Mouse (Mus musculus) erythroblast, adult 5-6 weeks (primary cell): ENCODE results near the gene Lrrc73. TPM values are rescaled to one million over a fixed set of nuclear protein-coding genes. Genes with fewer than 3 reads are reported as not detected.

Experiments used
- ATAC-seq: replicated peaks from 2 replicates; pipeline ENCODE4 v1.8.0; 2016; ENCODE audit warnings: moderate number of reproducible peaks, mild to moderate bottlenecking, moderate TSS enrichment, inconsistent platforms; ENCODE audit not compliant: poor library complexity, low FRiP score, severe bottlenecking
- total RNA-seq, 2 experiments: library from RNA; stranded (forward) in 1 of 2; stranded (reverse) in 1 of 2; fragments of 150-400 nt in 1 of 2; fragments of 200-764, 138-1000 nt in 1 of 2; gene quantifications; 2 replicates each; pipeline versions ENCODE4 v1.2.3 to v1.2.4; 2015 to 2017; ENCODE audit warnings: low replicate concordance in 2 of 2

The Lrrc73 gene
- 0.42 TPM in 1 of 2 replicates, not detected in the other for total RNA-seq (2015; ENCODE audit: low replicate concordance)
- total RNA-seq (2017; ENCODE audit: low replicate concordance): 0.42 and 1.4 TPM in 2 replicates

DNA sequence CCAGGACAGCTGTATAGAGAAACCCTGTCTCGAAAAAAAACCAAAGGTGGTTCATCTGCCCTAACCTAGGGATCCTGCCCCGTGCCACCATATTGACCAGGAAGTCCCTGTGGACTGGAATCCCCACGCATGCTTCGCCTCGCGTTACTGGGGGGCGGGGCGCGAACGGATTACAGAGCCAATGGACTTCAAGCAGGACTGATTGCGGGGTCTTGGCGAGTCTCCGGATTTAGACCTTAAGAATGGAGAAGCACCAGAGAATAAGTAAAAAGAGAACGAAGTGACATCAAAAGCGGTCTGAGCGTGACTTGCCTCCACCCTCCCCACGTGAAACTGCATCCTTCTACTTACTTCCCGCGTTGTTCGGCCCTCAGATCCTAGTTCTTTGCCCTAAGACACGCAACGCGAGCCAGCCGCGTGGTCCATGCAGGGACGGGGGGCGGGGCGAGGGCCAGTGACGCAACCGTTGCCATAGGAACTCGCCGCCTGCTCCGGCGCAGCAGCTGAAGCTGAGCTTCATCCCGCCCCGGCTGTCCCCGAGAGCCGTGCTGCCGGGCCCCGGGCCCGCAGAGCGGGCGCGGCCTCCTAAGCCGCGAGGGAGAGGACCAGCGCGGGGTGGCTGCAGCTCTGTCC lies at the start of gene Lrrc73:
Gene Lrrc73, plus strand, starts transcription at position 80 of the 633 bp plus-strand sequence.
- peak; percentile 85 for ATAC-seq

DNA sequence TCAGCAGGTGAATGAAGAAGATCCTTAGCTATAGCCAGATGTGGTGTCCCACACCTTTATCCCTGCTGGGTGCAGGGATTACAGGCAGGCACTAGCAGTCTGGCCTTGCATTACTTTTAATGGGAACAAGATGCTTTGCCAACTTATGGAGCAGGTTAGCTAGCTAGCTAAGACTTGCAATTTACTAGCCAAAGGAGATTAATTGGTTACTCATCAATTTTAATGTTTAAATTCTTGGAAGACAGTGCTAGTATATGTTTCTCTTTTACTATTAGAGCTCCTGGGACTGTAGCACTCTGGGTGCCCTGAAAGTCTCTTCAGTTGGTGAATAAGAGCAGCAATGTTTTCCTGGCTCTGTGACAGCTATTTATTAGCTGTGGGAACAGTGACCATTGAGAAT lies 46.7 kb upstream of the Lrrc73 start:
- no peak for ATAC-seq

DNA sequence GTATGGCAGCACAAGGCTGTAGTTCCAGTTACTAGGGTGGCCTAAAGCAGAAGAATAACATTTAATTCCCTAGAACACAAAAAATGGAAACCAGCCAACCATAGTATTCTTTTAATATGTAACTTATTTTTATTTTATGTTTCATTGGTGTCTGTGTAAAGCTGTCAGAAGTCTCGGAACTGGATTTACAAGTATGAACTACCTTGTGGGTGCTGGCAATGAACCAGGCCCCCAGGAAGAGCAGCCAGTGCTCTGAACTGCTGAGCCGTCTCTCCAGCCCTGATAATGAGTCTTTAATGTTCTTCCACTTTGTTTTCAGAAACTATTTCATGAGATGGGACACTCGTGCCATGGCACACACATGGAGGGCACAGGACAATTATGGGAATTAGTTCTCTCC lies 42.8 kb upstream of the Lrrc73 start:
- no peak for ATAC-seq

DNA sequence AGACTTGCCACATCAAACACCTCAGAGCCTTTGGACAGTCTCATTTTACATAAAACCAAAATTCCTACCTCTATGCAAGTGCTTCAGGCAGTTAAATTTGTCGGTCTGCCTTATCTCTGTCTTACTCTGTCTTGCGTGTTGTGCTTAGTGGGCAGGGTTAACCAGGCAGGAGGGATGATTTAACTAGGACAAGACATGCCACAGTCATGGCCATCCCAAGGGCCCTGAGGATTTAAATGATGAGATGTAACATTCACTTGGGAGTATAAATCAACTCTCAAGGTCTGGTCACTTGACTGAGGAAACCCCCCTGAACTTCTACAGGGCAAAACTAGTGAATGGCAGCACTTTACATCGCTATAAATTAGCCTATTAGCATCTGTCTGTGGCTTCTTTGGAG lies 31.7 kb upstream of the Lrrc73 start:
- ATAC-seq: no peak

DNA sequence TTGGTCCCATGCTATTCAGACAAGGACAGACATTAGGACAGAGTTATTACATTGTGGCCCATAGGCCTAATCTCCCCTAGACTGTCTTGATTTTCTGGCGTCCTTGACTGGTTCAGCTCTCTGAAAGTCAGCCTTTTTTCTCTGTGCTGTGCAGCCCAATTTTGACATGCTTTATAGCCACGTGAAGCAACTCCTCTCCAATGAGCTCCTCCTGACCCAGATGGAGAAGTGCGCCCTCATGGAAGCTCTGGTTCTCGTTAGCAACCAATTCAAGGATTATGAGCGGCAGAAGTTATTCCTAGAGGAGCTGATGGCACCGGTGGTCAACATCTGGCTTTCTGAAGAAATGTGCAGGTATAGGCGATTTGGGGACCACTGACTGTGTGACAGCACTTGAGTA lies 25.8 kb upstream of the Lrrc73 start:
- ATAC-seq: no peak

DNA sequence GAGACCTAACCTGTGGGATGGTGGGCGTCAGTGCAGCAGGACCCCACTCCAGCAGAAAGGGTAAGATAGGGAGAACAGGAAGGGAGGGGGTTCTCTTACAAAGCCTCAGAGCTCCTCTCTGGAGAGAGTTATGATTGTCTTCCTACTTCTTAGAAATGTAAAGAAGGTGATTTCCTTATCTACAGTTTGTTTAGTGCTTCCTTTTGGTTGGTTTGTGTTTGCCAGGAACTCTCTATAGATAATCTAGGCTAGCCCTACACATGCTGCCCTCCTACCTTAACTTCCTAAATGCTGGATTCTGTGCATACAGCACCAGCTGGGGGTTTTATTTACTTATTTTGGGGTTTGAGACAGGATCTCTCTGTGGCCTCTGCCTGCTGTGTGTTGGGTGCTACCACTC lies 17.3 kb upstream of the Lrrc73 start:
- no peak for ATAC-seq

DNA sequence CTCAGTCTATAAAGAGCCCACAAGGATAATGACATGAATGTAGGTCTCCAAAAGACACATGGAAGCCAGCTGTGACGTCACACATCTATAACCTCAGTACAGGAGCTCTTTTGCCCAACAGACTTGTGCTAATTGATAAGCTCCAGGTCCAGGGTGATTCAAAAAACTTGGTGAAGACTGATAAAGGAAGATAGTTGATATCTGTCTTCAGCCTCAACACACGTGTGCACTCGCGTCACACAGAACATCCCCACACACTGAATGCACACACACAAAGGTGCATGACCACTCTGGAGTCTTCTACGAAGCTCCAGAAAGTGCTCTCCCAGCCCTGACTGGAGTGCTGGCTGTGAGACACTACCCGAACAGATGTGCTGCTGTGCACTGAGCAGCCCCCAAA lies 16.3 kb upstream of the Lrrc73 start:
- peak; percentile 21 for ATAC-seq

DNA sequence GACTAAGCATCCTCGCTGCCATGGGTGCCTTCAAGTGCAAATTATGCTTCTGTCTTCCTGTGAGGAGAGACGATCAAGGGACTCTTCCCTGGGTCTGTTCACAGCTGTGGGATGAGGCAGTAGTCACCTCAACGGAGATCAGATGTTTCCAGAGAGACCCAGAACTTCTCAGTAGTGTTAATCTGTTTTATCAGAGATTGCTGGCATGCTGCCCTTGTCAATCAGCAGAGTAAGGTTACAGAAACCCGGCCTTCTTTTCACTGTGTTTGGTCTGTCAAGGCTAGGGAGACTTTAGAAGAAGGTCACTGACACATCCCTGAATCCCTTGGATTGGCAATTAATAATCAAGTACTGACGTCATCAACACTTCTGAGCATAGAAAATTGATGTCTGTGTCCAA lies 15.9 kb upstream of the Lrrc73 start:
- ATAC-seq: no peak

DNA sequence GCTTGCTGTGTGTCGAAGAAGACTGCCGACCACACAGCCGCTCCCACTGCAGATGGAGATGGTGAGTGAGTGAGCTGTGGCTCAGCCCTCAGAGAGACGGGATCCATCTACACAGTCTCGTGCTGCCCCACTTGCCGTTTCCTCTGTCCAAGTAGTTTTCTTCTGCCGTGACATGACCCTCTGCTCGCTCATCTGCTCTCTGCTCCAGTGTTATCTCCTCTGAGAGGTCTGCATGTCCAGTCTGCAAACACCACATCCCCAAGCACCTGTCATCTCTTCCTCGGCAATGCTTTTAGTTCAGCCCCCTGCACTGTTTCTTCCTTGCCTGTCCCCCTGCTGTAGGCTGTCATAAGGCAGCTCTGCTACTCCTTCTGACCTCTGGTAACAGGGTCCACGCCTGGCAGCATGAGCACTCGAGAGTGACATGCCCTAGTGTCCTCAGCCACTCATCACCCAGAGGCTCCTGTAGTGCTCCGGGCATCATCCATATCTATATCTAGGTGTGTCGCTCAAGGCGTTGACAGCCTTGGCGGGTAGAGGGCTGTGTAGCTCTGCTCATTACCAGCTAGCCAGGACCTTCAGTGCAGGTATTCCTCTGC lies 13.7 kb upstream of the Lrrc73 start:
- no peak for ATAC-seq

DNA sequence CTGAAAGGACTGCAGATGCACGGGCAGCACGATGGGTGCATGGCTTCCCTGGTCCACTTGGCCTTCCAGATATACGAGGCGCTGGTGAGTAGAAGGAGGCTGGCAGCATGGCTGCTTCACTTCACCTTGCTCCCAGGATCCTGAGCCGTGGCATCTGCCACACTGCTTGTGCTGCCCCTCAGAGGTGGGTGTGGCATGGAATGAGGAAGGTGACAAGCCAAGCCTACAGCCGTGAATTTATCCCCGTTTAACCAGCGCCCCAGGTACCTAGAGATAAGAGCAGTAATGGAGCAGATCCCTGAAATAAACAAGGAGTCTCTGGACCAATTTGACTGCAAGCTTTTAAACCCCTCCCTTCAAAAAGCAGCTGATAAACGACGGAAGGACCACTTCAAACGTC lies 11.9 kb upstream of the Lrrc73 start:
- no peak for ATAC-seq

DNA sequence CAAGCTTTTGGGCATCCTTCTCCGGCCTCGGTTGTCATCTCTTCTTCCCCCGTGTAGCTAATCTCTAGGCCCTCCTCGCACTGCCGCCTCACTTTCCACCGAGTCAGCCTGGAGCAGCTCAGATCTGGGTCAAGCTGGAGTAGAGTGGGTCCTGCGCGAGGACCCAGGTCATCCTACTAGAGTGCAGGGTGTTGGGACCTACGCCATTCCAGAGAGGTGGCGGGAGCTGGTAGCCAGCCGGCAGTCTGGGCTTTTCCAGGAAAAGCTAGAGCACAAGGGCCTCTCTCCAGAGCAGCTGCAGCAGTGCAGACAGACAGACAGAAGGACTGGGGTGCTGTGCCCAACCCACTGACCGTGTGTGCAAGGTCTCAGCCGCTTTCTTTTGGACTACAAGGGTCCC lies 11.1 kb upstream of the Lrrc73 start:
- ATAC-seq: no peak

DNA sequence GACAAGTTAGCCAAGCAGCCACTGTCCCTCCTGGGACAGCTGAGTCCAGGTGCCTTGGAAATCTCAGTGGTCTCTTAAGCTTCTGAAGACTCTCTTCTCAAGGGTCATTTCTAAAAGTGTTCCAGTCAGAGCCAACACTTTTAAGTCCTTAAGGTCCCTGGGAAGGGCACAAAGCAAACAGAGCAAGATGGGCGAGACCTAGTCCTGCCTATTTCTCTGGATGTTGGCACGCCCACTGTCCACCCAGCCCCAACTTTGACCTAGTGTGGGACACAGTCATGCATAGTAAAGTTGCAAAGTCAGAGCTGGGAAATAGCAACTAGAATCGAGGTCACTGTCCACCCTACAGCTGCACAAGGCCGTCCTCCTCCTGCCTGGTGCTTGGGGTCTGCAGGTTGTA lies 10.3 kb upstream of the Lrrc73 start:
- ATAC-seq: no peak

DNA sequence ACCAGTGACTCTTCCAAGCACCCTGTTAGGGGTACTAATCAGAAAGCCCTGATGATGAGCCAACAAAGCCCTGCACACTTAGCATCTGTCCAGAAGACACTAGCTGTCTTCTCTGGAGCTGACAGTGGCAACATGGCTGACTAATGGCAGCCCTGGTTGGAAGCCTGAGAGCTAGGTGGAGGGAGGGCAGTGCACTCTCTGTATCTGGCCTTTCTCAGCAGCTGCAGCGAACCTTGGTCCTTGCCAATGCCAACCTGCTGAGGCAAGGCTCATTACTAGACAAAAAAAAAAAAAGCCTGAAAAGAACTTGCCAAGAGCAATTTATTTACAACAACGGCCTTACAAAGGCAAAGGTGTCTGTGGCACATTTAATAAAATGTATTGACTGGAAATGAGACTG lies 9.7 kb upstream of the Lrrc73 start:
- ATAC-seq: no peak

DNA sequence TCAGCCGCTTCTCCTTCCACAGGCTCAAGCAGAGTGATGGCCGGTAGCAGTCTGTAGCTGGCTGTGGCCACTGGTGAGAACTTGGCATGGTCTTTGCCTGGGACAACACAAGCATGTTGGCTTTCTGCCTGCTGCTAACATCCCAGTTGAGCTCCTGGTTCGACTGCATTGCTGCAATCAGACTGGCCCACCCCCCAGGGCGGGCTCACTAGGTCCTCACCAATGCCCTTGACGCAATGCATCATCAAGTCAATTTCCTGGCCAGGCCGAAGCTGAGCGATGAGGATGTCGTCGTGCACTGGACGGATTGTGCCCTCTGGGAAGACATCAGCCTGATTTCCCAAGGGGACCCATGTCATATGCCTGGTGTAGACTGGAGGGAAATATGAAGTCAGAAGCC lies 8.8 kb upstream of the Lrrc73 start:
- ATAC-seq: no peak

DNA sequence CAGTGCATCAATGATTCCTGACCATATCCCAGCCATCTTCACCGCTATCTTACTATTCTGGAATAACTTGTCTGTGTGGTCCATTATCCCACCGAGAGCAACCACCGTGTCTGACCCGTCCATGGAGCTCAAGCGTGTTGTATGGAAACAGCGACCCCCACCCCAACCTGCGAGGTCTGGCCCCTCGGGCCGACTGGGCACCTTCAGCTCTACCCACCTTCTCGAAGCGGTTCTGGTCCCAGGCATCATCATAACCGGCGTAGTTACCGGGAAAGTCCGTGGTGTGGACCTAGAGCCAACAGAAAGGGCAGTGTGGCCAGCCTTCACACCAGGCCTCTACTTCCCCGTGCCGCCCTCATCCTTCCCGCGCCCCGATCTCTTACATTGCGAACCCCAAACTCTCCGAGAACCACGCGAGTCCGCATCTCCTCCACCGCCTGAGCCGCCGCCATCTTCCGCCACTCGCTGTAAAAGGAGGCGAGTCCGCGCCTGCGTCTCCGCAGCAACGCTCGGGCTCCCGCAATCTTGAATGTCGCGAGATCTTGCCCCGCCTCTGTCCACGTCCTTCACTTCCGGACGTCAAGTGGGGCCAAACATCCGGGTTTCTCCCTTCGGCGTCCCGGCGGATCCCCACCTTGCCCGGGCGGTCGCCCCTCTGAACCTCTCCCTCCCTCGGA lies 5.7 kb upstream of the Lrrc73 start, which contains the start of the genes Polr1c and Yipf3:
Gene Polr1c, minus strand, starts transcription at position 543 of the 677 bp plus-strand sequence.
Gene Yipf3, plus strand, starts transcription at position 569 of the 677 bp plus-strand sequence.
- ATAC-seq: peak; percentile 92

DNA sequence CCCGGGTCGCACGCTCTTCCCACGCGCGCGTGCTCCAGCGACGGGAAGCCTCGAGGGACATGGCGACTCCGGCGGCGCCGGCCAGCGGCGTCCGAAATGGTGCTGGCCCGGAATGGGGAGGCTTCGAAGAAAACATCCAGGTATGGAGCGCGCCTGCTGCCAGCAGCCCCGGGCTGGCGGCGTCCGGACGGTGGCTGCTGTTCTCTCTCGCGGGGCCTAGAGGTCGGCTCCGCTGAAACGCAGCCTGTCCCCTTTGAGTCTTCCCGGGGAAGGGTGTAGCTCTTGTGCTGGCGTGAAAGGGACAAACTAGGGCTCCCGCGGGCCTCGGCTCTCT lies 5.2 kb upstream of the Lrrc73 start:
- peak; percentile 24 for ATAC-seq

DNA sequence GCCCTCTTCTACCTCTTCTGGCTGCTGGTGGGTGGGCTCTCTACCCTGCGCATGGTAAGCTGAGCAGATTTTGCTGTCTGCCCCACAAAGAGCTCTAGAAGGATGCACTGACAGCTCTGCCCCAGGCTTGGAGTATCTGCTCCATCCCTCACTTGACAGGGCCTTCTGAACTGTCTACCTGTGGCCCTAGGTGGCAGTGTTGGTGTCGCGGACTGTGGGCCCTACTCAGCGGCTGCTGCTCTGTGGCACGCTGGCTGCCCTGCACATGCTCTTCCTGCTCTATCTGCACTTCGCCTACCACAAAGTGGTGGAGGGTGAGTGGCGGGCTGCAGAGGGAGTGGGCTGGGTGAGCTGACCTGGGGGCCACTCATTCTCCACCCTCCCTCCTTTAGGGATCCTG lies 2.2 kb upstream of the Lrrc73 start:
- ATAC-seq: no peak

DNA sequence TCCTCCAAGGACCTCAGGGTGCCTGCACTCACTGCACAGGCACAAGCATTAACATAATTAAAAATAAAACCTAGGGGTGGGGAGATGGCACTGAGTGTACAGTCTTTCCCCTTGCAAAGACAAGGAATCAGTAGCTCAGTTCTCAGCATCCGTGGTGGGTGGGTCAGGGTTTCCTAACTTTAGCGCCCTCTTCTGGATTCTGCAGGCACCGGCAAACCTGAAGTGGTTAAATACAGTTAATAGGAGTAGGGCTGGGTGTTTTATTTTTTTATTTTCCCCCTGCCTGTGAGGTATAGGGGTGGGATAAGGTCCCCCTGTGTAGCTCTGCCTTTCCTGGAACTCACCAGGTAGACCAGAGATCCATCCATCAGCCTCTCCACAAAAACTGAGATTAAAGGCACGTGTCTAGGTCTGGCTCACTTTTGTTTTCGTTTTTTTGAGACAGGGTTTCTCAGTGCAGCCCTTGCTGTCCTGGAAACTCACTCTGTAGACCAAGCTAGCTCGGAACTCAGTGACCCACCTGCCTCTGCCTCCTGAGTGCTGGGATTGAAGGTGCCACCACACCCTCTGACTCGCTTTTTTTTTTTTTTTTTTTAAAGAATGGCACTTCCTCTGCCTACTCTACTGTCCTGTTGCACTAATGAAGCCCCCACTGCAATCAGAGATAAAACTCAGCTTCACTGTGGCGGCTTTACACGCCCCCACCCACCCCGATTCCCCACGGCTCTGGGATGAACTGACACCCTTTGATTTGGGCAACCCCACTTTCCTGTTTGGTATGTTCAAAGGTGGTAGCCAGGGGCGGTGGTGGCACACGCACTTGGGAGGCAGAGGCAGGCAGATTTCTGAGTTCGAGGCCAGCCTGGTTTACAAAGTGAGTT lies 520 bp upstream of the Lrrc73 start:
- no peak for ATAC-seq

DNA sequence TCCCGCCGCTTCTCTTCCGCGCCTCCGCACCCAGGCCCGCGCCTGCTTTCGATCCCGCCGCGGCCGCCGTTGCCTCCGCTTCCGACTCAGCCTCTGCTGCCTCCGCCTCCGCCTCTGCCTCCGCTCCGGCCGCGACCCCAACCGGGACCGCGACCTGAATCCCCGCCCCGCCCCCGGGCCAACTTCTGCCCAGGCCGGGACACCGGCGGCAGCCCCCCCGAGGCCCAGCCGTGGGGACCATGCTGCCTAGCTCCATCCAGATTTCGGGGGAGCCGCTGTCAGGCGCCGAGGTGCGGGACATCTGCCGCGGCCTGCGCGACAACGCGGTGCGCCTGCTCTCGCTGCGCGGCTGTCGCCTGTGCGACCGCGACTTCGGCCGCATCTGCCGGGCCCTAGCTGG lies 775 bp downstream of the Lrrc73 start:
- ATAC-seq: no peak

DNA sequence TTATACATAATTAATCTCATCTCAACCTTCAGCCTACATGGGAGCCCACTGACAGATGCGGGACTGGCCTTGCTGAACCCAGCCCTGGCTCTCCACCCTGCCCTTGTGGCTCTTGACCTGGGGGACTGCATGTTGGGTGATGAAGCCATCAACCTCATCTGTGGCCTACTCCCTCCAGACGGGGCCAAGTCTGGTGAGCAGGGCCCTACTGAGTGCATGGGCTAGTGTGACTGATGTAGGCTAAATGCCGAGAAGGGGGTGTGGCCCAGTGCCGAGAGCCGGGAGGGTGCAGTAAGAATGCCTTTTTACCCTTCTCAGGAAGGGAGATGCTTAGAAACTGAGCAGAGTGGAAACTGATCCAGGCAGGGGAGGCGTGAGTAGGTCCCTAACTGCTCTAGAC lies 1.8 kb downstream of the Lrrc73 start:
- no peak for ATAC-seq
